Mouse (Mus musculus): ENCODE results near the gene Map3k12.

Gene Map3k12

GRCm38 (mm10) chr15:102503447-102503846 is 13.4 kb downstream of the Map3k12 start, which contains the start of gene Gm10337:
TSS of gene Gm10337 (plus strand) at chr15:102503722.
- DNase-seq (ENCODE audit: low spot score): no peak

DNA sequence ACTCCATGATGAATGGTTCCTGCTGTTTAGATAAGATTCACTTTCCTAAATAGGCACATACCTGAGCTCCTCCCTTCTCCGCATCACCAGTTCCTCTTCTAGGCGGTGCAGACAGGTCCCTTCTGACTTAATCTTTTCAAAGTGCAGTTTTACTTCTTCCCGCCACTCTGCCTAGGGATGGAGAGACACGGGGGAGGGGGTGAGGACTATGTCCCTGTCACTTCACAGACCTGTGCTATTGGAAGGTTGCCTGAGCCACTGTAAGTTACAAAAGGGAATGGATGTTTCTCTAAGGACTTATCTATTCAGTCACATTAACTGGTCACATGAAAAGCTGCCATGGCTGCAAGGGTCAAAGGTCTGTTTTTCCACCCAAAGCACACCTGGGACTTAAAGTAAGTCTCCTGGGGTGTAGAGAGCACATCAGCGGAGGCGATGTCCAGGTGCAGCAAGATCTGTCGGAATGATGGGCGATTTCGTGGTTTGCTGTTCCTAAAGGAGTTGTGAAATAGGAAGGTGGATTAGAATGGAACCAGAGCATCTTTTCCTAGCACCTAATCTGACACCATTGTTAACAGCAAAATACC is 14.5 kb downstream of the Map3k12 start:
- DNase-seq (ENCODE audit: low spot score): no peak

GRCm38 (mm10) chr15:102501084-102501814 is 15.6 kb downstream of the Map3k12 start:
- no peak for DNase-seq (ENCODE audit: low spot score)

GRCm38 (mm10) chr15:102500479-102500878 is 16.4 kb downstream of the Map3k12 start:
- DNase-seq (ENCODE audit: low spot score): no peak

- DNase-seq (ENCODE audit: low spot score): no peak
Measured at GRCm38 (mm10) chr15:102499851-102500250, 17.0 kb downstream of the Map3k12 start.

DNA sequence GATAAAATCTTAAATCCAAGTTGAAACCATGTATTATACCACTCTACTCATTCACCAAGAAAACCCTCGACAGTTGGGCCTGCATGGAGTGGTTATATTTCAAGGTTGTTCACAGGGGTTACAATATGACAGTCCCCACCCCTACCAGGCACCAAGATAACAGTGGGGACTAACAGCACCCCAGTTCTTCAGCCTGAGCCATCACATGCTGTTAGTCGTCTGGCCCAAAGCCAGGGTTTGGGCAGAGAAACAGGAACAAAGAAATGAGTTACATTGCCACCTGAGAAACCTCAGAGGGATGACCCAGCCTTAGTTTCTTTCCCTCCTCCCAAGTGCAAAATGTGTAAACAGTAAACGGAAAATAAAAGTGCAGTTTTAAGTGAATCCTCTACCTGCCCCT is 17.5 kb downstream of the Map3k12 start:
- DNase-seq (ENCODE audit: low spot score): no peak

GRCm38 (mm10) chr15:102498322-102498721 is 18.5 kb downstream of the Map3k12 start:
- no peak for DNase-seq (ENCODE audit: low spot score)

DNA sequence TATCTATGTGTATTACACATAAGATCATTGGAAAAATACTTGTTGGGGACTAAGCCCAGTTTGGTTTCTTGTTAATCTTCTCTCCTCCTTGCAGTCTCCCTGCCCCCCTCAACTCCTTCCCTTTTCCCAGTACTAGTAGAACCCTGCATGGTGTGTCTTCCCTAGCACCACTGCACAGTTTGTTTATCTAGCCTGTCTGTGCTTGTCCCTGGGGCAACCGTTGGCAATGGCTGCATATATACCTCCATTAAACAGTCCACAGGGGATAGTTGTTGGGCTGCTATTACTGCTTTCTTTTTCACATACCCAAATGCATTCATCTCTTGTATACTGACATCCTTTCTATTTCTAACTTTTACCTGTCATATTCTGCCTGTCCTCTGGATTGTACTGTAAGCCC is 29.2 kb downstream of the Map3k12 start:
- no peak for DNase-seq (ENCODE audit: low spot score)

GRCm38 (mm10) chr15:102485853-102486252 is 31.0 kb downstream of the Map3k12 start:
- no peak for DNase-seq (ENCODE audit: low spot score)

- no peak for DNase-seq (ENCODE audit: low spot score)
Measured at GRCm38 (mm10) chr15:102483136-102483535, 33.7 kb downstream of the Map3k12 start.

GRCm38 (mm10) chr15:102474520-102474919 is 42.3 kb downstream of the Map3k12 start:
- DNase-seq (ENCODE audit: low spot score): no peak

GRCm38 (mm10) chr15:102473246-102473645 is 43.6 kb downstream of the Map3k12 start:
- no peak for DNase-seq (ENCODE audit: low spot score)

DNA sequence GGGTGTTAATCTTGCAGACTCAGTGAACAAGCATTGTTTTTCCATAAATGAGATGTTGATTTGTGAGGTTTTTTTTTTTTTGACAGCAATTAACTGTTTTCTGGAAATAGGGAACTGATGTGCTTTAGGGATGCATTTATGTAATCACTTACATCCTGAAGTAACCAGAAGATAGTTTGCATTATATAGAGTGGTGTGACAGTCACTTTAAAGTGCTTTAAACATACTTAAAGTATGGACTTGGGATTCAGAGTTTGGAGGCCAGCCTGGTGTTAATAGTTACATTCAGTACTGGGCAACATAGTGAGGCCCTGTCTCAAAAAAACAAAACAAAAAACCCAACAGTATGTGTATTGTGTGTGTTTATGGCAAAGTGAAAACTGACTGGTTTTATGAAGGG is 45.1 kb downstream of the Map3k12 start:
- no peak for DNase-seq (ENCODE audit: low spot score)

- no peak for DNase-seq (ENCODE audit: low spot score)
Measured at GRCm38 (mm10) chr15:102471295-102471645, 45.6 kb downstream of the Map3k12 start.

DNA sequence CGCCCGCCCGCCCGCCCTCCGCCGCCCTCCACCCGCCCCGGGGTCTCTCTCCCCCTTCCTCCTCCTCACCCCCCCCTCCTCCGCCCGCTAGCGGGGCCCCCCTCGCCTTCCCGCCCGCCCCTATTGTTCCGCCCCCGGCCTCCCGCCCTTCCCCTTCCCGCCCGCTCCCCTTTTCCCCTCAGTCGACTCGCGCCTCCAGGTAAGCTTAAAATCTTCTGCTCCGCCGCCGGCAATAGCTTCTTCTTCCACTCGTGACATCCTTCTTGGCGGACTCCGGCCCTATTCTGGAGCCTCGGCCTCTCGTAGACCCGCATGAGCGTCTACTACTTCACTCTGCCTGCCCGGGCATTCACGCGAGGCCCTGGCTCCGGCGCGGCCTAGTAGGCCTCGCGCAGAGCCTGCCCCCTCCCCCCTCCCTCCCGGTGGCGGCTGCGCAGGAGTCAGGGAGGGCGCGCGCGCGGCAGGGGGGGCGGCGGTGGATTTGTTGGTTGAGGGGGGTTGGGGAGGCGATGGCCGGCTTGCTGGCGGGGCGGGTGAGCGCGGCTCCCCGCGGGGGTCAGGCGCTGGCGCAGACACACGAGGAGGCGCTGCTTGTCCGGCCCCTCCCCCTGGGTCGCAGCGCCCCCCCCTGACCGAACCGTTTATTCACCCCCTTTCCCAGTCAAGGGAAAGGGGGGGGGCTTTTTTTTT is 46.1 kb downstream of the Map3k12 start:
- peak; percentile 63 for DNase-seq (ENCODE audit: low spot score)

DNA sequence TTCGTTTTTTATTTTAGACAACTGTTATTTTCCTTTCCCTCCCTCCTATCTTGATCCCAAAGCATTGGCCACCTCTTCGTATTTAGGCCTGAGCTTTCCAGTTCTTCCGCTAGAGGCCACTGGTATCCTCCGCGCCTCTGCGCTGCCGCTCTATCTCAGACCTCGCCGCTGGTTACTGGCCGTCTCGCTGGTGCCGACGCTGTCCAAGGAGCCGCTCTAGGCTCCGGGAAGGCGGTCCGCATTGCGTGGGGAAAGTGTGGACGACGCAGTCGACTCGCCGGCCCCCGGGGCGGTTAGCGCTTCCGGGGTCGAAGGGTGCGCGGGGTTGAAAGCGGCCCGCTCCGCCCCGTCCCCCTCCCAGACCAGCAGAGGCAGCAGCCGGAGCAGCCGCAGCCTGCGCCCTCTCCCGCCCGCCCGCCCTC is 46.7 kb downstream of the Map3k12 start, which contains the start of gene Pcbp2:
Gene Pcbp2 (plus strand): TSS at position 357 of the 422 bp plus-strand sequence.
- DNase-seq (ENCODE audit: low spot score): peak; percentile 89

- DNase-seq (ENCODE audit: low spot score): no peak
Measured at GRCm38 (mm10) chr15:102468675-102469370, 48.0 kb downstream of the Map3k12 start.

DNA sequence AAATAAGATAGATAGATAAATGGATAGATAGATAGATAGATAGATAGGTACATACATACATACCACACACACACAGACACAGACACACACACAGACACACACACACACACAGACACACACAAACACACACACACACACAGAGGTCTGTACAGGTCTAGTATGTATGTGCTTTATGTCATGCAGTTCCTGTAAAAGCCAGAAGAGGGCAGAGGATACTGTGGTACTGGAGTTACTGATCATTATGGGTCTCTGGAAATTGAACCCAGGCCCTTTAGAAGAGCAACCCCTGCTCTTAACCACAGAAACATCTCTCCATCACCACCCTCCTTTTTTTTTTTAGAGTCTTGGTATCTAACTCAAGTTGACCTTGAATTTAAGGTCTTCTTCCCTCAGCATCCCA is 53.2 kb downstream of the Map3k12 start:
- DNase-seq (ENCODE audit: low spot score): no peak

- no peak for DNase-seq (ENCODE audit: low spot score)
Measured at GRCm38 (mm10) chr15:102461430-102462075, 55.3 kb downstream of the Map3k12 start.

GRCm38 (mm10) chr15:102460971-102461370 is 55.9 kb downstream of the Map3k12 start:
- DNase-seq (ENCODE audit: low spot score): no peak

GRCm38 (mm10) chr15:102460409-102460808 is 56.5 kb downstream of the Map3k12 start:
- no peak for DNase-seq (ENCODE audit: low spot score)

- DNase-seq (ENCODE audit: low spot score): no peak
Measured at GRCm38 (mm10) chr15:102459847-102460246, 57.0 kb downstream of the Map3k12 start.
